Mouse (Mus musculus) CH12.LX (cell line): Measurements from ENCODE around the gene Ttyh3. TPM values are rescaled to one million over a fixed set of nuclear protein-coding genes. Genes with fewer than 3 reads are reported as not detected.

Source experiments
- DNase-seq: peaks from one replicate; pipeline ENCODE4 v3.0.0-alpha.2; 2013; ENCODE audit errors: extremely low read depth
- H3K27ac ChIP-seq: 2 replicates; pipeline ENCODE4 v1.5.1; 2012; ENCODE audit warnings: low read depth, mild to moderate bottlenecking, control low read depth, moderate library complexity; ENCODE audit not compliant: insufficient read depth
- H3K27me3 ChIP-seq: replicated peaks from 2 replicates; pipeline ENCODE3; 2012; ENCODE audit warnings: inconsistent platforms
- H3K36me3 ChIP-seq, 2 experiments: replicated peaks in 1 of 2; 2 replicates each; pipeline versions ENCODE3 to v1.6.1; 2012; ENCODE audit warnings: inconsistent platforms in 1 of 2, low read length in 1 of 2, mild to moderate bottlenecking in 1 of 2, mixed read lengths in 1 of 2, moderate library complexity in 1 of 2; ENCODE audit not compliant: control insufficient read depth in 1 of 2, insufficient read depth in 1 of 2
- H3K4me1 ChIP-seq, 2 experiments: 2 replicates each; pipeline ENCODE4 v1.6.1; 2012; ENCODE audit warnings: inconsistent platforms in 1 of 2, moderate library complexity in 1 of 2; ENCODE audit not compliant: insufficient read depth in 2 of 2, control insufficient read depth in 1 of 2
- H3K4me2 ChIP-seq: 2 replicates; pipeline ENCODE4 v1.6.1; 2012; ENCODE audit warnings: low read depth, mild to moderate bottlenecking, control low read depth; ENCODE audit not compliant: poor library complexity, insufficient read depth, severe bottlenecking
- H3K4me3 ChIP-seq, 3 experiments: fragments of 150-350 bp in 1 of 3; sonication (generic) in 1 of 3; replicated peaks in 1 of 3; 2 replicates each; pipeline versions ENCODE3 to v1.5.1; 2011 to 2012; ENCODE audit warnings: low read depth in 2 of 3, low read length in 2 of 3, mild to moderate bottlenecking in 2 of 3, moderate library complexity in 2 of 3, control low read depth in 1 of 3, improper control_type of control experiment in 1 of 3, inconsistent platforms in 1 of 3, mixed read lengths in 1 of 3; ENCODE audit not compliant: poor library complexity in 1 of 3
- H3K79me2 ChIP-seq: replicated peaks from 2 replicates; pipeline ENCODE4 v1.6.1; 2012; ENCODE audit warnings: mild to moderate bottlenecking, moderate library complexity; ENCODE audit not compliant: control insufficient read depth, poor library complexity, insufficient read depth, severe bottlenecking; ENCODE audit errors: extremely low read depth
- H3K9ac ChIP-seq: 2 replicates; pipeline ENCODE4 v1.6.1; 2012; ENCODE audit warnings: low read depth, mild to moderate bottlenecking, control low read depth, moderate library complexity; ENCODE audit not compliant: insufficient read depth
- H3K9me3 ChIP-seq: replicated peaks from 2 replicates; pipeline ENCODE3; 2012; ENCODE audit warnings: low read length, inconsistent platforms, mixed read lengths
- CHD1 ChIP-seq: IDR thresholded peaks from 2 replicates; pipeline ENCODE4 v1.6.1; 2012; ENCODE audit warnings: low read depth, low read length, improper control_type of control experiment, inconsistent platforms
- CHD2 ChIP-seq: IDR thresholded peaks from 2 replicates; pipeline ENCODE4 v1.6.1; 2011; ENCODE audit warnings: low read length, improper control_type of control experiment
- CTCF ChIP-seq, 2 experiments: IDR thresholded peaks in 1 of 2; conservative IDR thresholded peaks in 1 of 2; 2 replicates each; pipeline ENCODE4 v1.5.1; 2011 to 2012; ENCODE audit warnings: low read depth in 2 of 2, low read length in 2 of 2, improper control_type of control experiment in 1 of 2, inconsistent platforms in 1 of 2, mild to moderate bottlenecking in 1 of 2, moderate library complexity in 1 of 2
- GABPA ChIP-seq: IDR thresholded peaks from 2 replicates; pipeline ENCODE4 v1.6.1; 2012; ENCODE audit warnings: low read depth, low read length, improper control_type of control experiment, inconsistent platforms; ENCODE audit not compliant: insufficient replicate concordance
- IRF4 ChIP-seq: IDR thresholded peaks from 2 replicates; pipeline ENCODE4 v1.6.1; 2014; ENCODE audit warnings: low read depth, mild to moderate bottlenecking, inconsistent platforms, low read length, improper control_type of control experiment
- JUN ChIP-seq: IDR thresholded peaks from 2 replicates; pipeline ENCODE4 v1.6.1; 2011; ENCODE audit warnings: low read depth, mild to moderate bottlenecking, low read length, improper control_type of control experiment, moderate library complexity; ENCODE audit not compliant: insufficient read depth
- JUND ChIP-seq: conservative IDR thresholded peaks from 2 replicates; pipeline ENCODE4 v1.6.1; 2011; ENCODE audit warnings: low read depth, low read length, improper control_type of control experiment
- MAX ChIP-seq: IDR thresholded peaks from 2 replicates; pipeline ENCODE4 v1.6.1; 2011; ENCODE audit warnings: low read length, improper control_type of control experiment
- MEF2A ChIP-seq: IDR thresholded peaks from 2 replicates; pipeline ENCODE4 v1.6.1; 2014; ENCODE audit warnings: low read depth, mild to moderate bottlenecking, inconsistent platforms, low read length, improper control_type of control experiment, borderline replicate concordance
- NRF1 ChIP-seq: IDR thresholded peaks from 2 replicates; pipeline ENCODE4 v1.6.1; 2014; ENCODE audit warnings: low read depth, mild to moderate bottlenecking, inconsistent platforms, low read length, improper control_type of control experiment, moderate library complexity
- POLR2AphosphoS2 ChIP-seq: IDR thresholded peaks from 2 replicates; pipeline ENCODE4 v1.6.1; 2011; ENCODE audit warnings: low read depth, low read length, improper control_type of control experiment
- RAD21 ChIP-seq: IDR thresholded peaks from 2 replicates; pipeline ENCODE4 v1.6.1; 2011; ENCODE audit warnings: low read depth, mild to moderate bottlenecking, low read length, improper control_type of control experiment, moderate library complexity
- RCOR1 ChIP-seq: conservative IDR thresholded peaks from 2 replicates; pipeline ENCODE4 v1.6.1; 2012; ENCODE audit warnings: low read depth, mild to moderate bottlenecking, inconsistent platforms, low read length, improper control_type of control experiment
- SIN3A ChIP-seq: IDR thresholded peaks from 2 replicates; pipeline ENCODE4 v1.6.1; 2012; ENCODE audit warnings: low read length, improper control_type of control experiment, inconsistent platforms
- SMC3 ChIP-seq: IDR thresholded peaks from 2 replicates; pipeline ENCODE4 v1.6.1; 2011; ENCODE audit warnings: low read depth, low read length, improper control_type of control experiment
- TCF12 ChIP-seq: IDR thresholded peaks from 2 replicates; pipeline ENCODE4 v1.6.1; 2014; ENCODE audit warnings: low read depth, mild to moderate bottlenecking, inconsistent platforms, low read length, improper control_type of control experiment
- dilution Hi-C: fragments of 300-500 bp; cut with MboI; formaldehyde crosslinking; loops from 2 replicates; pipeline ENCODE4 v1.14.3; 2020; ENCODE audit warnings: low sequenced_read_pairs; ENCODE audit not compliant: extremely low pct_unique_long_range_greater_than_20kb, extremely low pct_ligation_motif_present
- in situ Hi-C: fragments of 300-500 bp; cut with MboI; formaldehyde crosslinking; loops from 3 replicates; pipeline ENCODE4 v1.14.3; 2019; ENCODE audit warnings: low sequenced_read_pairs, low pct_ligation_motif_present, low pct_unique_long_range_greater_than_20kb, mixed read lengths
- polyA plus RNA-seq: library from polyadenylated mRNA; unstranded; fragments of >175 nt; gene quantifications from 2 replicates; pipeline ENCODE4 v1.2.1, GENCODE M21; 2012; ENCODE audit warnings: low read depth; ENCODE audit not compliant: insufficient read length
- total RNA-seq, 2 experiments: library from RNA; depleted of rRNA; stranded (reverse); fragments of 300-350 nt in 1 of 2; fragments of >200 nt in 1 of 2; gene quantifications; 2 replicates each; pipeline ENCODE4 v1.2.3; 2012 to 2014

The Ttyh3 gene
- total and polyA plus RNA-seq, 3 experiments: 0.31 to 6.3 (median 1.4) TPM

- Histone ChIP-seq H3K4me2 (no peak overlapping the region), H3K9ac (no peak overlapping the region), H3K36me3 (no peaks in the 10 kb centered on the region), H3K27ac (no peak overlapping the region), H3K4me3 (no peak overlapping the region), H3K9me3 (peaks cover 10% of the 10 kb centered on the region), H3K4me1 (peaks cover 0 to 4% of the 10 kb centered on the region in 2 experiments; a peak in 1 of 4 replicates), H3K79me2 (no peaks in the 10 kb centered on the region), H3K27me3 (peaks cover 89% of the 10 kb centered on the region)
- TF ChIP-seq JUN (no peak), TCF12 (no peak), CHD1 (no peak), MEF2A (no peak), RAD21 (no peak), IRF4 (no peak), JUND (no peak), CTCF (conservative IDR thresholded peaks at IDR 0.05 in 1 of 2, IDR thresholded peaks at IDR 0.05 in 1 of 2; ENCODE audit: low read depth in 2 of 2, low read length in 2 of 2) (no peak), SIN3A (no peak), MAX (no peak), NRF1 (no peak), POLR2AphosphoS2 (no peak), SMC3 (no peak), CHD2 (no peak), RCOR1 (no peak), GABPA (no peak)
- in situ Hi-C loops (no loop called here), dilution Hi-C loops (no loop called here)
- no peak for DNase-seq
These were observed 39.1 kb downstream of the Ttyh3 start for GRCm38 (mm10) chr5:140609511-140610272.

DNA sequence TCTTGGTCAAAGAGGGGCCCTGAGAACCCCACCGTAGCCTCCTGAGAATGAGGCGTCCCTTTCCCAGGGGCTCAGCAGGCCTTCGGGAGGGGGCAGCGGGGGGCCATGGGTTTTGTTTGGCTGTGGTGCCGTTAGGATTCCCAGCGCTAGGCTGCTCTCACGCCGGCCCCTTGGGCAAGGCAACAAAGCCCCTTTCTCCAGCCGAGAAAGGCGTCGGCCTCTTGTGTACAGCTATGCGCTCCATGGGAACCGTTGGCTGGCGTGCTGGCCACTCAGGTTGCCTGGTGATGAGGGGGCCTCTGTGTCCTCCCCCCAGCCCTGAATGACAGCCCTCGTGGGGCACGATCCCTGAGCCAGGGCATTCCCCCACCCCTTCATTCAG lies 40.2 kb downstream of the Ttyh3 start:
- Histone ChIP-seq H3K9ac (no peak overlapping the region), H3K4me1 (peaks cover 0 to 4% of the 10 kb centered on the region in 2 experiments; a peak in 1 of 4 replicates), H3K36me3 (no peaks in the 10 kb centered on the region), H3K27me3 (peaks cover 91% of the 10 kb centered on the region), H3K4me2 (no peak overlapping the region), H3K9me3 (peaks cover 12% of the 10 kb centered on the region), H3K4me3 (no peak overlapping the region), H3K27ac (no peak overlapping the region), H3K79me2 (no peaks in the 10 kb centered on the region)
- in situ Hi-C loops (no loop called here), dilution Hi-C loops (no loop called here)
- no peak for TF ChIP-seq RAD21
- no peak for DNase-seq
